20 mouse cellular contexts compared by ENCODE assay signal in the genomic region with DNA sequence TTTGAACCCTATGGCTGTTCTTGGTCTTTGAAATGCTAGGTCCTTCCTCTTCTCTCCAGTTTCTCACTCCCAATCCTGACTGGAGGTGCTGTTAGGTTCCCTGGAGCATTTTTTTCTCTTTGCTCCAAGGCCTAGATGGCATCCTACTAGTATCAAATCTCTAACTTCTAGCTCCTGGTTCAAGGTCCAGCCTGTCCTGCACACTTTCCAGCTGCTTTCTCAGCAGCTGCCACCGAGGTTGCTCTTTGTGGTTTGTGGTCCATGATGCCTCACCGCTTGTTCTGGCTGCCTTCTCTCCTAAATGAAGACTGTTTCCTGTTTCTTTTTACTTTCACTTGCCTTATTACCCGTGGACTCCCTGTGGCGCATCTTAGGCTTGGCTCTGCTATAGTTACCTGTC.
DNase-seq lines count a peak whose midpoint lies in the region; ATAC-seq and TF ChIP-seq lines count a peak whose summit lies in the region.
"Had no signal": no experiment of that assay in that cellular context is flagged by ENCODE, and none has a peak within 500 bp of the region (broad histone marks: within the 10 kb centered on the region; RNA-seq: fewer than 3 reads in every experiment).

No protein-coding gene starts in this region.

- no peak overlapping the region for H3K4me3 ChIP-seq in thymus, adult 2 months (ENCODE audit: control insufficient read depth, insufficient read depth, low read length)
- H3K4me3 ChIP-seq: forebrain, embryonic 15.5 days; limb, embryonic 12.5 days; liver, embryonic 12.5 days; midbrain, embryonic 12.5 days; stomach, embryonic 15.5 days had no signal

- ATAC-seq in megakaryocyte, adult 5-6 weeks (ENCODE audit: poor library complexity, severe bottlenecking) = peak; percentile 64
- ATAC-seq: forebrain, embryonic 15.5 days; liver, embryonic 12.5 days had no signal

- no peaks in the 10 kb centered on the region for H3K36me3 ChIP-seq in thymus, adult 2 months (ENCODE audit: control insufficient read depth, insufficient read depth, low read length)
- H3K36me3 ChIP-seq: forebrain, embryonic 15.5 days; limb, embryonic 12.5 days; liver, embryonic 12.5 days; midbrain, embryonic 12.5 days; stomach, embryonic 15.5 days had no signal

- H3K27me3 ChIP-seq in thymus, adult 2 months (ENCODE audit: control insufficient read depth, insufficient read depth, low read length) = no peaks in the 10 kb centered on the region
- H3K27me3 ChIP-seq: forebrain, embryonic 15.5 days; limb, embryonic 12.5 days; liver, embryonic 12.5 days; midbrain, embryonic 12.5 days; stomach, embryonic 15.5 days had no signal

- H3K4me1 ChIP-seq in thymus, adult 2 months (replicated peaks; ENCODE audit: control insufficient read depth, insufficient read depth, low read length) = peaks cover 9% of the 10 kb centered on the region
- H3K4me1 ChIP-seq: forebrain, embryonic 15.5 days; liver, embryonic 12.5 days; stomach, embryonic 15.5 days had no signal

- TF ChIP-seq POLR2A in thymus, adult 2 months (IDR thresholded peaks at IDR 0.05; ENCODE audit: control insufficient read depth, extremely low read depth, insufficient read depth, low read length, poor library complexity) = no peak

- peak; percentile 32 for DNase-seq in 3134 (ENCODE audit: extremely low read depth, insufficient read length, low spot score)
- peak; percentile 49 for DNase-seq in CD4-positive helper T cell, adult 2 months (ENCODE audit: low read depth, low spot score)
- peak; percentile 67 for DNase-seq in thymus, adult 2 months
- DNase-seq in lung, adult 18-20 months = no peak
- DNase-seq in right cerebral cortex, postnatal 25 days = no peak
- no peak for DNase-seq in ovary, adult 18-20 months (ENCODE audit: low spot score)
- DNase-seq in cerebellum, postnatal 4 days (ENCODE audit: low spot score in 2 of 2) = no peak
- DNase-seq: adrenal gland, adult 8-10 months; cerebellum, adult 9-10 months; embryo, embryonic 11 days; gastrocnemius, postnatal 36 days; kidney, adult 11 months; lung, embryonic 14.5 days; lung, postnatal 4 days had no signal

- H3K27ac ChIP-seq in thymus, adult 2 months (ENCODE audit: control insufficient read depth, insufficient read depth, low read length) = peak overlapping the region; percentile 54; the same call in 1 of the 2 replicates
- H3K27ac ChIP-seq: forebrain, embryonic 15.5 days; limb, embryonic 12.5 days; liver, embryonic 12.5 days; midbrain, embryonic 12.5 days; stomach, embryonic 15.5 days had no signal

- no peak for TF ChIP-seq CTCF in thymus, adult 2 months (IDR thresholded peaks at IDR 0.05; ENCODE audit: borderline replicate concordance, control insufficient read depth, extremely low read depth, insufficient read depth, low read length, poor library complexity)

- under 1% methylated on average over 4 of the region's 4 CpGs for WGBS in thymus, adult 2 months

Comparison
In these comparisons a context has a peak if more than half of its experiments do, and no peak if none do; other contexts are left out.
1. DNase-seq: peak in 3134 (single experiment), CD4-positive helper T cell, adult 2 months (single experiment) and thymus, adult 2 months (single experiment); none in lung, adult 18-20 months (0 of 2), right cerebral cortex, postnatal 25 days (single experiment), ovary, adult 18-20 months (single experiment) and cerebellum, postnatal 4 days (0 of 2).